Mouse (Mus musculus) stomach, postnatal 0 days (tissue): Measurements from ENCODE around the gene Acadvl. TPM values are rescaled to one million over a fixed set of nuclear protein-coding genes. Genes with fewer than 3 reads are reported as not detected.
A peak's percentile ranks its signal among the peaks of the same experiment; 100 is the strongest.

Experiments
- ATAC-seq: fragments of 200-750 bp; cut with Nextera tagmentation; 2 replicates; pipeline ENCODE4 v1.8.0; 2017; ENCODE audit not compliant: low FRiP score, low TSS enrichment
- DNase-seq: peaks from one replicate; pipeline ENCODE4 v3.0.0-alpha.2; 2016; ENCODE audit warnings: low spot score
- H3K27ac ChIP-seq: fragments of 300-500 bp; sonication (generic); replicated peaks from 2 replicates; pipeline ENCODE4 v1.5.1; 2014; ENCODE audit warnings: mild to moderate bottlenecking, control low read depth
- H3K27me3 ChIP-seq: fragments of 300-500 bp; sonication (generic); 2 replicates; pipeline ENCODE4 v1.6.1; 2014; ENCODE audit warnings: low read length; ENCODE audit not compliant: control insufficient read depth, insufficient read depth
- H3K36me3 ChIP-seq: fragments of 300-500 bp; sonication (generic); 2 replicates; pipeline ENCODE4 v1.6.1; 2014; ENCODE audit warnings: low read length, mixed read lengths; ENCODE audit not compliant: control insufficient read depth, insufficient read depth
- H3K4me1 ChIP-seq: fragments of 300-500 bp; sonication (generic); replicated peaks from 2 replicates; pipeline ENCODE4 v1.6.1; 2014; ENCODE audit warnings: antibody characterized with exemption; ENCODE audit not compliant: control insufficient read depth, insufficient read depth
- H3K4me2 ChIP-seq: fragments of 300-500 bp; sonication (generic); replicated peaks from 2 replicates; pipeline ENCODE4 v1.6.1; 2014; ENCODE audit warnings: low read depth, mild to moderate bottlenecking, control low read depth, moderate library complexity
- H3K4me3 ChIP-seq: fragments of 300-500 bp; sonication (generic); 2 replicates; pipeline ENCODE4 v1.5.1; 2014; ENCODE audit warnings: low read depth, low read length, control low read depth
- H3K9ac ChIP-seq: fragments of 300-500 bp; sonication (generic); 2 replicates; pipeline ENCODE4 v1.6.1; 2014; ENCODE audit warnings: mild to moderate bottlenecking, low read length, control low read depth, mixed read lengths
- H3K9me3 ChIP-seq: fragments of 300-500 bp; sonication (generic); 2 replicates; pipeline ENCODE4 v1.6.1; 2016; ENCODE audit warnings: low read length; ENCODE audit not compliant: control insufficient read depth
- CTCF ChIP-seq: IDR thresholded peaks from 2 replicates; pipeline ENCODE4 v1.5.1; 2016; ENCODE audit warnings: antibody characterized with exemption, low read depth, mild to moderate bottlenecking, moderate library complexity
- EP300 ChIP-seq: optimal IDR thresholded peaks from 2 replicates; pipeline ENCODE3; 2016; ENCODE audit warnings: antibody characterized with exemption
- WGBS: fragments of 180-500 bp; shearing (Covaris S2); extraction: QIAGEN DNeasy Blood & Tissue Kit; methylation state at CpG from one replicate; pipeline ENCODE4 v1.1.7; 2014; 5-methylcytosine and 5-hydroxymethylcytosine counted together
- polyA plus RNA-seq: library from polyadenylated mRNA; unstranded; fragments of >200 nt; fragmentation: Nextera tagmentation; extraction: Ambion mirVana; gene quantifications from 2 replicates; pipeline ENCODE4 v1.2.1, GENCODE M21; 2015

Acadvl gene
- polyA plus RNA-seq, 1 experiment from 2014 or later = 143 TPM

GRCm38 (mm10) chr11:70005521-70005920 is 9.7 kb downstream of the Acadvl start:
- no peaks in the 10 kb centered on the region for H3K9me3 ChIP-seq
- ATAC-seq = no peak
- 60% methylated on average over 5 of the region's 5 CpGs for WGBS

GRCm38 (mm10) chr11:70002471-70002870 is 12.7 kb downstream of the Acadvl start:
- Histone ChIP-seq H3K4me1 (no peaks in the 10 kb centered on the region), H3K9me3 (no peaks in the 10 kb centered on the region), H3K27me3 (no peaks in the 10 kb centered on the region), H3K4me3 (no peak overlapping the region), H3K27ac (no peak overlapping the region), H3K9ac (no peak overlapping the region), H3K36me3 (peaks cover 25% of the 10 kb centered on the region), H3K4me2 (0 out of 2 replicates have a peak overlapping the region, but pooled peaks have one; percentile 71)
- DNase-seq (no peak), ATAC-seq (no peak)
- no peak for TF ChIP-seq EP300
- no peak for TF ChIP-seq CTCF
- WGBS = 87% methylated on average over 2 of the region's 2 CpGs

More at GRCm38 (mm10) chr11:70005521-70005920, 9.7 kb downstream of the Acadvl start:
- Histone ChIP-seq H3K4me3 (no peak overlapping the region), H3K36me3 (peaks cover 30% of the 10 kb centered on the region), H3K4me1 (no peaks in the 10 kb centered on the region), H3K9ac (no peak overlapping the region), H3K27me3 (no peaks in the 10 kb centered on the region), H3K27ac (no peak overlapping the region), H3K4me2 (no peak overlapping the region)
- DNase-seq = no peak
- no peak for TF ChIP-seq EP300
- TF ChIP-seq CTCF = peak; percentile 63

GRCm38 (mm10) chr11:70001865-70002264 is 13.3 kb downstream of the Acadvl start:
- Histone ChIP-seq H3K9ac (no peak overlapping the region), H3K9me3 (no peaks in the 10 kb centered on the region), H3K36me3 (peaks cover 20% of the 10 kb centered on the region), H3K27ac (no peak overlapping the region), H3K4me1 (no peaks in the 10 kb centered on the region), H3K27me3 (no peaks in the 10 kb centered on the region), H3K4me3 (peak overlapping the region; percentile 62; the same call in 1 of the 2 replicates), H3K4me2 (peak overlapping the region; percentile 71)
- TF ChIP-seq EP300 = no peak
- peak; percentile 75 for TF ChIP-seq CTCF
- DNase-seq (peak; percentile 71), ATAC-seq (no peak)

GRCm38 (mm10) chr11:70001159-70001558 is 14.1 kb downstream of the Acadvl start:
- WGBS = 8% methylated on average over 8 of the region's 8 CpGs
- no peak for ATAC-seq
- no peaks in the 10 kb centered on the region for H3K9me3 ChIP-seq

GRCm38 (mm10) chr11:70000396-70000898 is 14.8 kb downstream of the Acadvl start, which contains the start of gene Dvl2:
Gene Dvl2, plus strand, starts transcription at chr11:70000595.
- peak within 1 kb of the TSS; percentile 71 for H3K4me2 ChIP-seq
- H3K4me3 ChIP-seq = peak within 1 kb of the TSS; percentile 62
- peaks cover 16% of the 10 kb centered on the region for H3K36me3 ChIP-seq
- H3K9ac ChIP-seq = peak within 1 kb of the TSS; percentile 70
- peak; percentile 96 for DNase-seq
- no peaks in the 10 kb centered on the region for H3K4me1 ChIP-seq
- H3K27ac ChIP-seq = peak within 1 kb of the TSS; percentile 93
- H3K27me3 ChIP-seq = no peaks in the 10 kb centered on the region
- peak; percentile 58 for ATAC-seq
- no peak for TF ChIP-seq EP300
- no peak for TF ChIP-seq CTCF
- 0% methylated on average over 42 of the region's 48 CpGs for WGBS
- no peaks in the 10 kb centered on the region for H3K9me3 ChIP-seq

More at GRCm38 (mm10) chr11:70001159-70001558, 14.1 kb downstream of the Acadvl start:
- no peaks in the 10 kb centered on the region for H3K4me1 ChIP-seq
- TF ChIP-seq CTCF (no peak), EP300 (no peak)
- H3K27me3 ChIP-seq = no peaks in the 10 kb centered on the region
- DNase-seq = no peak
- H3K4me2 ChIP-seq = peak overlapping the region; percentile 71
- H3K9ac ChIP-seq = peak overlapping the region; percentile 70
- H3K4me3 ChIP-seq = peak overlapping the region; percentile 62
- H3K27ac ChIP-seq = peak overlapping the region; percentile 93
- peaks cover 18% of the 10 kb centered on the region for H3K36me3 ChIP-seq

GRCm38 (mm10) chr11:69999666-70000065 is 15.5 kb downstream of the Acadvl start:
- H3K9me3 ChIP-seq = no peaks in the 10 kb centered on the region
- DNase-seq (no peak), ATAC-seq (no peak)
- no peaks in the 10 kb centered on the region for H3K27me3 ChIP-seq
- H3K27ac ChIP-seq = 0 out of 2 replicates have a peak overlapping the region, but pooled peaks have one; percentile 35
- no peak overlapping the region for H3K9ac ChIP-seq
- H3K36me3 ChIP-seq = peaks cover 16% of the 10 kb centered on the region
- no peak for TF ChIP-seq EP300
- no peaks in the 10 kb centered on the region for H3K4me1 ChIP-seq
- H3K4me3 ChIP-seq = no peak overlapping the region
- no peak overlapping the region for H3K4me2 ChIP-seq
- WGBS = 82% methylated on average over 8 of the region's 8 CpGs
